Mouse (Mus musculus) kidney, adult 2 months (tissue): ENCODE results near the gene Eef1akmt1. TPM values are rescaled to one million over a fixed set of nuclear protein-coding genes. Genes with fewer than 3 reads are reported as not detected.

Source experiments
- DNase-seq: peaks from one replicate; pipeline ENCODE4 v3.0.0; 2021
- H3K27ac ChIP-seq: fragments of 200-500 bp; 2 replicates; pipeline ENCODE4 v1.5.1; 2012; ENCODE audit warnings: low read depth, low read length, control low read depth, inconsistent platforms; ENCODE audit not compliant: insufficient read depth
- H3K27me3 ChIP-seq: fragments of 200-500 bp; replicated peaks from 2 replicates; pipeline ENCODE4 v1.6.1; 2012; ENCODE audit warnings: mild to moderate bottlenecking, moderate library complexity, low read length, inconsistent platforms; ENCODE audit not compliant: control insufficient read depth, insufficient read depth
- H3K36me3 ChIP-seq: fragments of 200-500 bp; 2 replicates; pipeline ENCODE4 v1.6.1; 2012; ENCODE audit warnings: mild to moderate bottlenecking, moderate library complexity, low read length, inconsistent platforms; ENCODE audit not compliant: control insufficient read depth, insufficient read depth
- H3K4me1 ChIP-seq: fragments of 200-500 bp; 2 replicates; pipeline ENCODE4 v1.6.1; 2011; ENCODE audit warnings: low read length; ENCODE audit not compliant: control insufficient read depth, insufficient read depth
- H3K4me3 ChIP-seq: fragments of 200-500 bp; 2 replicates; pipeline ENCODE4 v1.5.1; 2011; ENCODE audit warnings: mild to moderate bottlenecking, low read depth, low read length, control low read depth; ENCODE audit not compliant: insufficient read depth
- CTCF ChIP-seq: fragments of 200-500 bp; conservative IDR thresholded peaks from 2 replicates; pipeline ENCODE4 v1.5.1; 2011; ENCODE audit warnings: low read depth, mild to moderate bottlenecking, control low read depth, low read length, moderate library complexity, mixed read lengths; ENCODE audit not compliant: insufficient read depth, insufficient read length
- POLR2A ChIP-seq: fragments of 200-500 bp; IDR thresholded peaks from one replicate; pipeline ENCODE4 v1.6.1; 2011; ENCODE audit warnings: low read depth, low read length, control low read depth
- WGBS: fragments of 180-500 bp; shearing (Covaris S2); methylation state at CpG from one replicate; pipeline ENCODE4 v1.1.7; 2018; 5-methylcytosine and 5-hydroxymethylcytosine counted together
- polyA plus RNA-seq: library from polyadenylated mRNA; depleted of rRNA; stranded (reverse); fragments of >200 nt; gene quantifications from 2 replicates; pipeline ENCODE4 v1.2.3, GENCODE M21; 2012

Eef1akmt1 gene
- polyA plus RNA-seq, 1 experiment, result 24.4 TPM

GRCm38 (mm10) chr14:57529086-57529785, 42.2 kb downstream of the Eef1akmt1 start:
- no peak for DNase-seq
- H3K27me3 ChIP-seq, result no peaks in the 10 kb centered on the region; the same call in 1 of the 2 replicates
- H3K27ac ChIP-seq, result no peak overlapping the region
- no peak overlapping the region for H3K4me3 ChIP-seq
- H3K4me1 ChIP-seq, result no peaks in the 10 kb centered on the region
- no peaks in the 10 kb centered on the region for H3K36me3 ChIP-seq
- TF ChIP-seq CTCF, result no peak
- TF ChIP-seq POLR2A, result no peak
- 61% methylated on average over 10 of the region's 10 CpGs for WGBS

GRCm38 (mm10) chr14:57527598-57527997, 43.8 kb downstream of the Eef1akmt1 start:
- Histone ChIP-seq H3K27ac (no peak overlapping the region), H3K4me3 (no peak overlapping the region), H3K27me3 (no peaks in the 10 kb centered on the region; the same call in 1 of the 2 replicates), H3K4me1 (no peaks in the 10 kb centered on the region), H3K36me3 (no peaks in the 10 kb centered on the region)
- TF ChIP-seq POLR2A (no peak), CTCF (no peak)
- 72% methylated on average over 2 of the region's 2 CpGs for WGBS
- no peak for DNase-seq

GRCm38 (mm10) chr14:57527122-57527521, 44.3 kb downstream of the Eef1akmt1 start:
- TF ChIP-seq POLR2A (no peak), CTCF (no peak)
- Histone ChIP-seq H3K27me3 (no peaks in the 10 kb centered on the region; the same call in 1 of the 2 replicates), H3K27ac (no peak overlapping the region), H3K36me3 (no peaks in the 10 kb centered on the region), H3K4me1 (no peaks in the 10 kb centered on the region), H3K4me3 (no peak overlapping the region)
- DNase-seq, result no peak
- WGBS, result 55% methylated on average over 7 of the region's 7 CpGs

- Histone ChIP-seq H3K36me3 (no peaks in the 10 kb centered on the region), H3K4me3 (no peak overlapping the region), H3K27me3 (no peaks in the 10 kb centered on the region; the same call in 1 of the 2 replicates), H3K4me1 (no peaks in the 10 kb centered on the region), H3K27ac (no peak overlapping the region)
- no peak for DNase-seq
- WGBS, result 63% methylated on average over 10 of the region's 10 CpGs
- TF ChIP-seq CTCF (no peak), POLR2A (no peak)
Observed at GRCm38 (mm10) chr14:57526050-57526623, 45.3 kb downstream of the Eef1akmt1 start.

GRCm38 (mm10) chr14:57525388-57526049, 45.9 kb downstream of the Eef1akmt1 start:
- Histone ChIP-seq H3K27ac (no peak overlapping the region), H3K27me3 (no peaks in the 10 kb centered on the region; the same call in 1 of the 2 replicates), H3K4me3 (peak overlapping the region; percentile 87), H3K4me1 (no peaks in the 10 kb centered on the region), H3K36me3 (no peaks in the 10 kb centered on the region)
- no peak for TF ChIP-seq CTCF
- no peak for TF ChIP-seq POLR2A
- WGBS, result 3% methylated on average over 55 of the region's 60 CpGs
- DNase-seq, result peak; percentile 81

GRCm38 (mm10) chr14:57524671-57525387, 46.6 kb downstream of the Eef1akmt1 start, which contains the start of gene Il17d:
TSS of gene Il17d (plus strand) at chr14:57524777.
- H3K4me1 ChIP-seq, result no peaks in the 10 kb centered on the region
- peak; percentile 13 for DNase-seq
- H3K27me3 ChIP-seq, result no peaks in the 10 kb centered on the region; the same call in 1 of the 2 replicates
- 9% methylated on average over 99 of the region's 104 CpGs for WGBS
- no peak within 1 kb of the TSS for H3K27ac ChIP-seq
- TF ChIP-seq CTCF (no peak), POLR2A (no peak)
- H3K36me3 ChIP-seq, result no peaks in the 10 kb centered on the region
- H3K4me3 ChIP-seq, result peak within 1 kb of the TSS; percentile 87
